10 mouse cellular contexts compared by ENCODE assay signal in the genomic region with DNA sequence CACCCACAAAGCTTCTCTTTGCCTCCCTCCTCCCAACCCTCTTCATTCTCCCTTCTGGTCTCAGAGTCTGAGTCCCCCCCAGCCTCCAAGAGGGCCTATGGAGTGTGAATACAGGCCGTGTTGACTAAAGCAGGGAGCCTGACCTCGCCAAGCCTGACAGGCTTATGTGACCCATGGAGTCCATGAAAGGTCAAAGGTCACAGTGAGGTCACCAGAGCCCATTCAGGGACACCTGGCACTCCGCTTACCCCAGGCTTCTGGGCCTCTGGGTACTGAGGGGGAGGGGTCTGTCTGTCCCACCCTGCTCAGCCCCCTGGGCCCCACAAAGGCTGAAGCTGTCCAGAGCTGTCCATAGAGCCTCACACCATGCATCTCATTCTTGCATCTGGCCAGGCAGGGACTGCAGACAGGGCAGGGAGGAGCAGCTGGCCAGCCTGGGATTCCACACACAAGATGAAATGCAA. TPM values are rescaled to one million over a fixed set of nuclear protein-coding genes. Genes with fewer than 3 reads are reported as not detected.
DNase-seq lines count a peak whose midpoint lies in the region; ATAC-seq and TF ChIP-seq lines count a peak whose summit lies in the region.
"Had no signal": no experiment of that assay in that cellular context is flagged by ENCODE, and none has a peak within 500 bp of the region (broad histone marks: within the 10 kb centered on the region; RNA-seq: fewer than 3 reads in every experiment).

No protein-coding gene starts in this region.

- peak; percentile 75; the same call in 1 of the 2 replicates for ATAC-seq in intestine, embryonic 14.5 days (replicated peaks; ENCODE audit: low FRiP score, low TSS enrichment, low read depth)
- ATAC-seq in intestine, postnatal 0 days, result no peak
- ATAC-seq in limb, embryonic 13.5 days (ENCODE audit: low FRiP score, low read depth), result peak; percentile 48; the same call in 1 of the 2 replicates
- peak; percentile 31; the same call in 1 of the 2 replicates for ATAC-seq in neural tube, embryonic 14.5 days (ENCODE audit: low read depth)
- ATAC-seq in intestine, embryonic 15.5 days, result no peak
- ATAC-seq in erythroblast, adult 5-6 weeks (replicated peaks; ENCODE audit: low FRiP score, poor library complexity, severe bottlenecking), result no peak

- WGBS in intestine, embryonic 14.5 days, result 19% methylated on average over 3 of the region's 3 CpGs
- 32% methylated on average over 3 of the region's 3 CpGs for WGBS in intestine, postnatal 0 days
- WGBS in limb, embryonic 13.5 days, result 20% methylated on average over 3 of the region's 3 CpGs
- WGBS in neural tube, embryonic 14.5 days, result 2% methylated on average over 3 of the region's 3 CpGs
- 18% methylated on average over 3 of the region's 3 CpGs for WGBS in intestine, embryonic 15.5 days

- TF ChIP-seq CTCF in intestine, postnatal 0 days (IDR thresholded peaks at IDR 0.05; ENCODE audit: low read depth), result no peak

- no peak overlapping the region for H3K9ac ChIP-seq in intestine, embryonic 14.5 days (ENCODE audit: low read length)
- no peak overlapping the region for H3K9ac ChIP-seq in intestine, postnatal 0 days (ENCODE audit: low read depth, low read length)
- H3K9ac ChIP-seq in limb, embryonic 13.5 days, result no peak overlapping the region
- H3K9ac ChIP-seq in neural tube, embryonic 14.5 days (replicated peaks; ENCODE audit: low read depth, low read length), result no peak overlapping the region
- H3K9ac ChIP-seq in intestine, embryonic 15.5 days, result no peak overlapping the region

- no peaks in the 10 kb centered on the region for H3K27me3 ChIP-seq in intestine, embryonic 14.5 days (replicated peaks; ENCODE audit: control insufficient read depth, insufficient read depth, low read length)
- H3K27me3 ChIP-seq in intestine, postnatal 0 days (replicated peaks; ENCODE audit: control insufficient read depth, insufficient read depth, low read length), result no peaks in the 10 kb centered on the region
- H3K27me3 ChIP-seq in limb, embryonic 13.5 days, result no peaks in the 10 kb centered on the region
- H3K27me3 ChIP-seq in neural tube, embryonic 14.5 days (ENCODE audit: control insufficient read depth, insufficient read depth, low read length), result no peaks in the 10 kb centered on the region
- no peaks in the 10 kb centered on the region for H3K27me3 ChIP-seq in intestine, embryonic 15.5 days (replicated peaks)

- no peaks in the 10 kb centered on the region for H3K9me3 ChIP-seq in intestine, embryonic 14.5 days (ENCODE audit: control insufficient read depth, low read length)
- H3K9me3 ChIP-seq in intestine, postnatal 0 days (ENCODE audit: control insufficient read depth), result no peaks in the 10 kb centered on the region
- H3K9me3 ChIP-seq in limb, embryonic 13.5 days, result no peaks in the 10 kb centered on the region
- H3K9me3 ChIP-seq in neural tube, embryonic 14.5 days (ENCODE audit: control insufficient read depth, low read length), result no peaks in the 10 kb centered on the region
- no peaks in the 10 kb centered on the region for H3K9me3 ChIP-seq in intestine, embryonic 15.5 days

- H3K4me1 ChIP-seq in intestine, embryonic 14.5 days (replicated peaks; ENCODE audit: control insufficient read depth, insufficient read depth, low read length), result peaks cover 11% of the 10 kb centered on the region
- H3K4me1 ChIP-seq in intestine, postnatal 0 days (replicated peaks; ENCODE audit: control insufficient read depth, insufficient read depth, low read length), result peaks cover 5% of the 10 kb centered on the region
- peaks cover 17% of the 10 kb centered on the region; the same call in 1 of the 2 replicates for H3K4me1 ChIP-seq in limb, embryonic 13.5 days
- H3K4me1 ChIP-seq in neural tube, embryonic 14.5 days (ENCODE audit: control insufficient read depth, insufficient read depth, low read length), result 0 out of 2 replicates have a peak, but pooled peaks cover 3% of the 10 kb centered on the region
- H3K4me1 ChIP-seq in intestine, embryonic 15.5 days (replicated peaks), result peaks cover 5% of the 10 kb centered on the region

- H3K4me3 ChIP-seq in intestine, embryonic 14.5 days (ENCODE audit: low read depth, low read length), result no peak overlapping the region
- no peak overlapping the region for H3K4me3 ChIP-seq in intestine, postnatal 0 days (ENCODE audit: low read depth, low read length)
- H3K4me3 ChIP-seq in limb, embryonic 13.5 days, result no peak overlapping the region
- H3K4me3 ChIP-seq in neural tube, embryonic 14.5 days (ENCODE audit: low read depth, low read length), result no peak overlapping the region
- no peak overlapping the region for H3K4me3 ChIP-seq in intestine, embryonic 15.5 days (replicated peaks)

- H3K4me2 ChIP-seq in intestine, embryonic 14.5 days (ENCODE audit: low read length), result no peak overlapping the region
- no peak overlapping the region for H3K4me2 ChIP-seq in intestine, postnatal 0 days (replicated peaks; ENCODE audit: low read depth)
- no peak overlapping the region for H3K4me2 ChIP-seq in limb, embryonic 13.5 days (replicated peaks)
- H3K4me2 ChIP-seq in neural tube, embryonic 14.5 days (ENCODE audit: low read depth, low read length), result no peak overlapping the region
- H3K4me2 ChIP-seq in intestine, embryonic 15.5 days (replicated peaks), result no peak overlapping the region

- no peak for DNase-seq in intestine, embryonic 14.5 days (ENCODE audit: low spot score)
- DNase-seq in embryo, embryonic 9.5 days (ENCODE audit: extremely low spot score), result peak; percentile 93
- DNase-seq in urinary bladder, postnatal 14 days (ENCODE audit: low spot score), result no peak
- DNase-seq: adrenal gland, postnatal 36 days; heart, adult 11 months had no signal

- no peak overlapping the region for H3K27ac ChIP-seq in intestine, embryonic 14.5 days (ENCODE audit: low read depth)
- H3K27ac ChIP-seq in intestine, postnatal 0 days (ENCODE audit: low read depth, low read length), result no peak overlapping the region
- no peak overlapping the region for H3K27ac ChIP-seq in limb, embryonic 13.5 days
- no peak overlapping the region for H3K27ac ChIP-seq in neural tube, embryonic 14.5 days (ENCODE audit: low read depth, low read length)
- no peak overlapping the region for H3K27ac ChIP-seq in intestine, embryonic 15.5 days

- H3K36me3 ChIP-seq in intestine, embryonic 14.5 days (ENCODE audit: control insufficient read depth, insufficient read depth, low read length), result no peaks in the 10 kb centered on the region
- no peaks in the 10 kb centered on the region for H3K36me3 ChIP-seq in intestine, postnatal 0 days (ENCODE audit: control insufficient read depth, insufficient read depth)
- H3K36me3 ChIP-seq in limb, embryonic 13.5 days, result no peaks in the 10 kb centered on the region
- no peaks in the 10 kb centered on the region for H3K36me3 ChIP-seq in neural tube, embryonic 14.5 days (ENCODE audit: control insufficient read depth, insufficient read depth, low read length)
- H3K36me3 ChIP-seq in intestine, embryonic 15.5 days, result no peaks in the 10 kb centered on the region

RNA-seq across cellular contexts. Expression of gene Nuak1, which starts 37.2 kb away (rescaled TPM):
- 0.93 and 1.2 TPM in 2 replicates for polyA plus RNA-seq in intestine, embryonic 14.5 days (2014; fragmentation: Nextera tagmentation; extraction: Ambion mirVana)
- 0.37 and 0.55 TPM in 2 replicates for polyA plus RNA-seq in intestine, postnatal 0 days (2015; fragmentation: Nextera tagmentation; extraction: Ambion mirVana)
- 3.9 and 4.0 TPM in 2 replicates for polyA plus RNA-seq in limb, embryonic 13.5 days (2015; fragmentation: Nextera tagmentation; extraction: Ambion mirVana)
- polyA plus RNA-seq in neural tube, embryonic 14.5 days (2014; fragmentation: Nextera tagmentation; extraction: Ambion mirVana), result 3.9 and 4.9 TPM in 2 replicates
- 0.92 and 0.97 TPM in 2 replicates for polyA plus RNA-seq in intestine, embryonic 15.5 days (2015; fragmentation: Nextera tagmentation; extraction: Ambion mirVana)
- total RNA-seq in erythroblast, adult 5-6 weeks (2015; ENCODE audit: low replicate concordance), result not detected in 2 replicates
- total RNA-seq in erythroblast, adult 5-6 weeks (2017; ENCODE audit: low replicate concordance), result 0.85 TPM in 1 of 2 replicates, not detected in the other

RNA-seq across cellular contexts. Expression of gene Ckap4, which starts 56.2 kb away (rescaled TPM):
- polyA plus RNA-seq in intestine, embryonic 14.5 days (2014; fragmentation: Nextera tagmentation; extraction: Ambion mirVana), result 69.9 and 82.2 TPM in 2 replicates
- polyA plus RNA-seq in intestine, postnatal 0 days (2015; fragmentation: Nextera tagmentation; extraction: Ambion mirVana), result 23.3 and 24.0 TPM in 2 replicates
- 117 and 120 TPM in 2 replicates for polyA plus RNA-seq in limb, embryonic 13.5 days (2015; fragmentation: Nextera tagmentation; extraction: Ambion mirVana)
- 60.8 and 75.4 TPM in 2 replicates for polyA plus RNA-seq in neural tube, embryonic 14.5 days (2014; fragmentation: Nextera tagmentation; extraction: Ambion mirVana)
- polyA plus RNA-seq in intestine, embryonic 15.5 days (2015; fragmentation: Nextera tagmentation; extraction: Ambion mirVana), result 59.8 and 61.2 TPM in 2 replicates
- total RNA-seq in erythroblast, adult 5-6 weeks (2015; ENCODE audit: low replicate concordance), result 43.8 and 45.6 TPM in 2 replicates
- total RNA-seq in erythroblast, adult 5-6 weeks (2017; ENCODE audit: low replicate concordance), result 29.6 and 38.4 TPM in 2 replicates

Comparison
In these comparisons a context has a peak if more than half of its experiments do, and no peak if none do; other contexts are left out.
1. ATAC-seq: peak in intestine, embryonic 14.5 days (single experiment), limb, embryonic 13.5 days (single experiment) and neural tube, embryonic 14.5 days (single experiment); none in intestine, postnatal 0 days (single experiment), intestine, embryonic 15.5 days (single experiment) and erythroblast, adult 5-6 weeks (single experiment).